Mouse (Mus musculus): ENCODE data around the gene Apba2. TPM values are rescaled to one million over a fixed set of nuclear protein-coding genes. Genes with fewer than 3 reads are reported as not detected.

Apba2 gene
- polyA plus RNA-seq, 1 experiment from 2014 or later: not detected

DNA sequence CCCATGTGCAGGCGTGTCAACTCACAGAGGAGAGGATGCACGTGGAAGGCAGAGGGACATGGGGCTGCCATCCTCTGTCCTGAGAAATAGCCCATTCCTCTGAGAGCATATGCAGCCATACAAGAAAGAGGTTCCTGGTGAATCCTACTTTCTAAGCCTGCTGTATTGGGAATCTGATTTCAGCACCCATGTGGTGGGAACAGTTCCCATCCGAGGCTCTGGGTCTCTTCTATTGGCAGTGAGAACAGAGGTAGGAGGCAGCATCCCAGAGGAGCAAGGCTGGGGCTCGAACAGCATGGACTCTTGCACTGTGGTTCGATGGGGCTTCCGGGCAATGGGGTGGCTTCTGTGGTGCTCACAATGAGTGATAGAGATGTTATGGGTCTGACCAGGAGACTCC is 93.8 kb downstream of the Apba2 start:
- TF ChIP-seq CTCF (IDR thresholded peaks at IDR 0.05): no peak
- DNase-seq (ENCODE audit: low read depth, low spot score): no peak
- in situ Hi-C loops (cut with MboI; ENCODE audit: low pct_unique_long_range_greater_than_20kb): no loop called here
- no peak for ATAC-seq
- ChIA-PET CTCF (no interaction called here), POLR2A (no interaction called here)
- H3K27me3 ChIP-seq: peaks cover 3% of the 10 kb centered on the region

DNA sequence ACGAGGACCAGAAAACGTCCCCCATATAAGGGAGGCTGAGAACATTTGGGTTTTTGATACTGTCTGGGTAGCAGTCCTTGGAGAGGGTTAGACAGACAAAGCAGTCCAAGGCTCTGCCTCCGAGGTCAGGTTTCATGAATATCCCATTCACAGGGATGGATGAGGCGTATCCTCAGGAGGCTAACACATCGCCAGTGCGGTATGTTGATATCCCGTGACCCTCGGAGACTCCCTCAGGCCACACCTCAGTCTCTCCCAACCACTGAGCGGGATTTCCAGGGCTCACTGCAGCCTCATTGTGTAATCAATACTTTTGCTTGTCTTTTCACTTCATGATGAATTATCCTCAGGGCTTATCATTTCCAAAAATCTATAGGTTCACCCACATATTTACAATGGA is 95.1 kb downstream of the Apba2 start:
- ATAC-seq (no peak), DNase-seq (ENCODE audit: low read depth, low spot score) (no peak)
- TF ChIP-seq CTCF (IDR thresholded peaks at IDR 0.05): no peak
- CTCF ChIA-PET: interaction anchor here (0.7 kb wide), 1 partner anchor 13 kb away, joined by 3 read pairs; no protein-coding TSS in a partner anchor
- in situ Hi-C loops (cut with MboI; ENCODE audit: low pct_unique_long_range_greater_than_20kb): no loop called here
- POLR2A ChIA-PET: no interaction called here
- H3K27me3 ChIP-seq: peaks cover 3% of the 10 kb centered on the region

DNA sequence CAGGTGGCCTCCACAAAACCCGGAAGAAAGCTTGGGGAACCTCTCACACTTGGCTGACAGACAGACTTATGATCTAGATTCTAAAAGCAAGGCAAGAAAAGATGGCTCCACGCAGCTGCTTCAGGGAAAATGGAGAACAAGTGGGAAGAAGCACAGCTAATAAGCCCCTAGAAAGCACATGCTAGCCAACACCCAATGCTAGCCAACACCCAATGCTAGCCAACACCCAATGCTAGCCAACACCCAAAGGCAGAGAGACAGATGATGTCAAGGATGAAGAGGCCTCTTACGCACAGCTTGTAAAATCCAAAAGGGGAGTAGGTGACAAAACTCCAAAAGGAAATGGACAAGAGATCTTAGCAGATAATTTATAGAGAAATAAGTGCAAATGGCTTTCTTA is 108.4 kb downstream of the Apba2 start:
- in situ Hi-C loops (cut with MboI; ENCODE audit: low pct_unique_long_range_greater_than_20kb): no loop called here
- ATAC-seq: no peak
- TF ChIP-seq CTCF (IDR thresholded peaks at IDR 0.05): no peak
- ChIA-PET POLR2A (no interaction called here), CTCF (interaction anchor here (0.9 to 1.8 kb wide), 2 partner anchors 9 to 13 kb away, joined by 3 to 8 read pairs; no protein-coding TSS in a partner anchor)
- DNase-seq (ENCODE audit: low read depth, low spot score): no peak
- no peaks in the 10 kb centered on the region for H3K27me3 ChIP-seq

DNA sequence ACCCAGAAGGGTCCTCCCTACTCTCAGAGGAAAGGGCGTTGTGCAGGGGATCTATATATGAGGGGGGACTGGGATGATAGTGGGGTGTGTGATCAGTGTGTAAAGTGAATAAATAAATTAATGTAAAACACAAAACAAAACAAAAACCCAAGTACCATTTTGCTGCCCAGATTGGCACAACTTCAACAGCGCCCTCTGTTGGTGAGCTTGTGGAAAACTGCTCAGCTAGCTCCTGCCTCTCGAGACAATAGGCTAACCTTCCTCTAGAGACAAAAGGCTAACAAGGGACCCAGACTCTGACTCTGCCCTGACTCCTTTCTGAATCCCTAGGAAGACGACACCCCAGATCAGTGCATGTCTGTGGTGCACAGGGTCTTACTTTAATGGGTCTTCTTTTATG is 109.4 kb downstream of the Apba2 start:
- ATAC-seq (no peak), DNase-seq (ENCODE audit: low read depth, low spot score) (no peak)
- ChIA-PET POLR2A (no interaction called here), CTCF (interaction anchor here (0.7 to 1.8 kb wide), 3 partner anchors 8 to 17 kb away, joined by 3 to 8 read pairs (median 4); no protein-coding TSS in a partner anchor)
- in situ Hi-C loops (cut with MboI; ENCODE audit: low pct_unique_long_range_greater_than_20kb): no loop called here
- peak; percentile 49 for TF ChIP-seq CTCF (IDR thresholded peaks at IDR 0.05)
- no peaks in the 10 kb centered on the region for H3K27me3 ChIP-seq

DNA sequence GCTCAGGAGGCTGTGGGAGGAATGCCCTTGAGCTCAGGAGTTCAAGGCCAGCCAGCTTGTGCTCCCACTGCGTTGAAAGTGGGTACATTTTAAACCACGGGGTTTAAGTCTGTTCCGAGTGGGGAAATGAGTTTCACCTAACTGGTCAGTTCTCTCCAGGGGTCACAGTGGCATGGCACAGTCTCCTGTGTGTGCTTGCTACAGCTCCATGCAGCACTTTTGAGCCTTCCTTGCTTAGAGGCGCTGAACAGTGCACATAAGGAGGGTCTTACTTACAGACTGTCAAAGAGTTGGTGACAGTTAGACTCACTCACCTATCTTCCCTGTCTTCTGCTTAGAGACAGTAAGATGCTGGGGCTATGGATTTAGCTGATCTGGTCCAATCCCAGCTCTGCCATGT is 117.8 kb downstream of the Apba2 start:
- no peak for TF ChIP-seq CTCF (IDR thresholded peaks at IDR 0.05)
- no peak for DNase-seq (ENCODE audit: low read depth, low spot score)
- no peak for ATAC-seq
- POLR2A ChIA-PET: no interaction called here
- CTCF ChIA-PET: interaction anchor here (0.8 to 1.9 kb wide), 3 partner anchors 9 to 123 kb away, joined by 3 to 8 read pairs (median 3); no protein-coding TSS in a partner anchor
- in situ Hi-C loops (cut with MboI; ENCODE audit: low pct_unique_long_range_greater_than_20kb): no loop called here
- H3K27me3 ChIP-seq: no peaks in the 10 kb centered on the region

DNA sequence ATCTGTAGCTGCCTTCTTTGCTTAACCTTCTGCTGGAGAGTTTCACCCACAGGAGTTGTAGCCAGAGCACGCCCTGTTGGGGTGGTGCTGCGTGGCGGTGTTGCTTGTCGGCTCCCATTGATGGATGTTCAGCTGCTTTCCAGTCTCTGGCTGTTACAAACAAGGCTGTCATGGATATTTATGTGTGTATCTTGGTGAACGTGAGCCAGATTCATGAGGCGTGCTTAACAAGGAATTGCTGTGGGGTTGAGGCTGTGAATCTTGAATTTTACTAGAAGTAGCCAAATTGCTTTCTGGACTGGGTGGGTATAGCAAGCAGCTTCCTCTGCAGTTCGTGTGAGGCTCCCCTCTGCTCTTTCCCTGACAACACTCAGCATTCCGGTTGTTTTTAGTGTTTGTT is 125.0 kb downstream of the Apba2 start:
- POLR2A ChIA-PET: no interaction called here
- TF ChIP-seq CTCF (IDR thresholded peaks at IDR 0.05): no peak
- no peak for ATAC-seq
- no peaks in the 10 kb centered on the region for H3K27me3 ChIP-seq
- no peak for DNase-seq (ENCODE audit: low read depth, low spot score)
- CTCF ChIA-PET: no interaction called here
- in situ Hi-C loops (cut with MboI; ENCODE audit: low pct_unique_long_range_greater_than_20kb): loop anchor here (5.0 kb wide), 1 partner anchor 34 kb away; no protein-coding TSS in a partner anchor

DNA sequence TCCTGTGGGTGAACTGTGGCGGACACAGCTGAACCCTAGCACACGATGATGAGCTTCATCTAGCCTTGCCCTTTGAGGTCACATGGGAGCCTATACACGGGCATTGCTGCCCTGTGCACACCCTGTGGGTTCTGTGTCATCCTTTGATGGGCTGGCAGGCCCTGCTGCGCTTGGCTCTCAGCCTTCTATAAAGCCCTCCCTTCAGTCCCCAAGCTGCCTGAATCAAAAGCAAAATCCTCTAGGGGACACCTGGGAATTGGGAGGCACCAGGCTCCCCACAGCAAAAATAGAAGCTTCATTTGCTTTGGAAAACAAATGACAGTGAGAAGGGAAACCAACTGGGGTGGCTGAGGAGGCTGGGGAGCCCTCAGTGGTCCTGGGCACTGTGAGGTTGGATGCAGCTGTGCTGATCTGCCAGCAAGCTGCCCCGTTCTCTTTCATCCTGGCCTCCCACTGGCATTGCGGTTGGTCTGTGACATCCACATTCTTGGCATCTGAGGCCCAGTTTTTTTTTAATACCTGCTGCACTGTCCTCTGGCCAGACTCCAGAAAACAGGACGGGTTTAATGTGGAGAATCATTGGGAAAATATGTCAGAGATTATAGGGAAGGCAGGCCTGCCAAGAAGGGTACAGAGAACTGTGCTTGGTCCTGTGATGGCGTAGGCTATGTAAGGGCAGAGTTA is 126.6 kb downstream of the Apba2 start:
- in situ Hi-C loops (cut with MboI; ENCODE audit: low pct_unique_long_range_greater_than_20kb): loop anchor here (5.0 kb wide), 1 partner anchor 36 kb away; no protein-coding TSS in a partner anchor
- DNase-seq (ENCODE audit: low read depth, low spot score): peak; percentile 91
- no peak for TF ChIP-seq CTCF (IDR thresholded peaks at IDR 0.05)
- POLR2A ChIA-PET: no interaction called here
- peak; percentile 85 for ATAC-seq
- no peaks in the 10 kb centered on the region for H3K27me3 ChIP-seq
- CTCF ChIA-PET: interaction anchor here (0.9 to 1.1 kb wide), 2 partner anchors 8 to 17 kb away, joined by 3 to 4 read pairs; no protein-coding TSS in a partner anchor

DNA sequence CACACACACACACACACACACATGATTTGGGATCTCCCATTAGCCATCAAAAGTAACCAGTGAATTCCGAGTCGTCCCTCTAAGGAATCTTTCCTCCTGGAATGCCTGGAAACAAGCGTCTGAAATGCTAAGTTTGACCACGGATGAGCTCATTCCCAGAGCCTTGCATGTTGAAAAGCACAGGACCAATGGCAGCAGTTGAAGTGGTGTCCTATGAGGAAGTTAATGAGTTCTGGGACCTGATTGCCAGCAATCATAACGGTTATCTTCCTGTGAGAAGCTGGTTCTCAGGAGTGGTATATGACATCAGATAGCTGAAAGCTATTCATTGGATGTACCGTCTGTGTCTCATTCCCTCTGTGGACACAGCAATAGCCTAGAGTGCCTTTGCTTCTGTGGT is 129.2 kb downstream of the Apba2 start:
- ATAC-seq (no peak), DNase-seq (ENCODE audit: low read depth, low spot score) (no peak)
- in situ Hi-C loops (cut with MboI; ENCODE audit: low pct_unique_long_range_greater_than_20kb): no loop called here
- no peak for TF ChIP-seq CTCF (IDR thresholded peaks at IDR 0.05)
- no peaks in the 10 kb centered on the region for H3K27me3 ChIP-seq
- ChIA-PET POLR2A (no interaction called here), CTCF (no interaction called here)

DNA sequence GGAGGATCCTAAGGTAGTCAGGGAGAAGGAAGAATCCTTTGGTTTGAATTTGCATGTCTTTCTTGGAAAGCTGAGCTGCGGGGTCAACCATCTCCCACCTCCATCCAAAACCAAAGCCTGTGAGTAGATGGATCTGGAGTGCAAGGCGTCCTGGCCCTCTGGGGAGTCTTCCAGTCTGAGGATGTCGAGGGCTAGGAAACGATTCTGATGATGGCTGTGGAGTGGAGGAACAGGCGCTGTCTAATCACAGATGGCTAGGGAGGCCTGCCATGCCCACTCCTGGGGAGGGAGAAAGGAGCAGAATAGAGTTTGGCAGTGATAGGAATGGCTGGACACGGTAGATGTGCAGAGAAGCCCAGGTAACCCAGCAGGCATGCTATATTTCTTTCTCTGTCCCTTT is 129.6 kb downstream of the Apba2 start:
- ChIA-PET POLR2A (no interaction called here), CTCF (no interaction called here)
- no peak for TF ChIP-seq CTCF (IDR thresholded peaks at IDR 0.05)
- no peak for ATAC-seq
- no peaks in the 10 kb centered on the region for H3K27me3 ChIP-seq
- DNase-seq (ENCODE audit: low read depth, low spot score): no peak
- in situ Hi-C loops (cut with MboI; ENCODE audit: low pct_unique_long_range_greater_than_20kb): no loop called here

DNA sequence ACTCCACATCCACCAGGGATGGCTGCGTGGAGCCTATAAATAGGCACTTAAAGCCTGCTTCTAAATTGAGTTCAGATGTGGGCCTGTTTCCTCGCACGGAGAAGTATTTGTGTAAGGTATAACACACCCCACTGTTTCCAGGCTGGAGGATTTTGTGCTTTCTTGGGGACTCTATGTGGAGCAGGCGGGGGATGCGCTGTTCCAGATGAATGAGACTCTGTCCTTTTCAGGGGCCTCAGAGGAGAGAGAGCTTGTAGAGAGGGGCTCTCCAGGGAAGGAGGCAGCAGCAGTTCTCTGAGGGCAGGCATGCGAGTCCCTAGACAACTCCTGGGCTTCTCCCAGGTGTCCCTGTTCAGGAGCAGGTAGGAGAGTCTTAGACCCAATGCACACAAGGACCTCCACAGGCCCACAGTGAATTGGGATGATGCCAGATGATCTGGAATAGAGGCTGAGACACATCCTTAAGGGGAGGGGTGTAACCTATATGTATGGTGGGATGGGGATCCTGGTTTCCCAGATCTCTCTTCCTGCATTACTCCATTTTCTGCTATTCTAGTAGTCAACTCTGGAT is 130.4 kb downstream of the Apba2 start:
- in situ Hi-C loops (cut with MboI; ENCODE audit: low pct_unique_long_range_greater_than_20kb): no loop called here
- ATAC-seq: no peak
- CTCF ChIA-PET: no interaction called here
- POLR2A ChIA-PET: no interaction called here
- no peak for DNase-seq (ENCODE audit: low read depth, low spot score)
- TF ChIP-seq CTCF (IDR thresholded peaks at IDR 0.05): no peak
- H3K27me3 ChIP-seq: no peaks in the 10 kb centered on the region

DNA sequence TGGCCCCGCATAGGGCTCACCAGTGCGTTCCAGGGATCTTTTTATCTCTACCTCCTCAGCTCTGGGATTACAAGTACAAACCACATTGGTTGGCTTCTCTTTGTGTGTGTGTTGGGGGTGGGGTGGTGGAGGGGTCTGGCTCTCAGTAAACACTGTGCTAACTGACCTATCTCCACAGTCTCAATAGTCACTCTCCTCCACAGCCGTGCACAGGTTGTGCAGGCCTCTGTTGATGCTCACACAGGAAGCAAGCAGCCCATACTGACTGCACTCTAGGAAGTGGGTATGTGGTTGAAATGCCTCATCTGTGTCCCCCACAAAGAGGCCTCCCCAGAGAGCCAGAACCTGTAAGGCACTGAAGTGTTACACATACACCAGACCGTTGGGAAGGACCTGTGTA is 131.7 kb downstream of the Apba2 start:
- CTCF ChIA-PET: no interaction called here
- TF ChIP-seq CTCF (IDR thresholded peaks at IDR 0.05): no peak
- DNase-seq (ENCODE audit: low read depth, low spot score) (no peak), ATAC-seq (no peak)
- POLR2A ChIA-PET: interaction anchor here (0.6 kb wide), 1 partner anchor 1371 kb away, joined by 3 read pairs; no protein-coding TSS in a partner anchor
- in situ Hi-C loops (cut with MboI; ENCODE audit: low pct_unique_long_range_greater_than_20kb): no loop called here
- no peaks in the 10 kb centered on the region for H3K27me3 ChIP-seq

All from Patski (cell line).